Mouse (Mus musculus) bone marrow, adult 2 months (tissue): ENCODE measurements at regions not wholly inside any gene's neighbourhood (a gene's known extent, or its start where the extent isn't known, plus 50 kb on each side); places are given as distances from the start of the nearest gene placed in this dataset.
"Not testable (repeated sequence)": the region's sequence is repeated elsewhere in the genome, so short reads cannot be mapped to it uniquely, and the experiment has no call there.

Experiments used
- H3K27ac ChIP-seq: fragments of 200-500 bp; 2 replicates; pipeline ENCODE4 v1.5.1; 2012; ENCODE audit warnings: low read depth, mild to moderate bottlenecking, control low read depth, inconsistent platforms, low read length; ENCODE audit not compliant: control insufficient read depth, poor library complexity, insufficient read depth
- H3K4me1 ChIP-seq: fragments of 200-500 bp; 2 replicates; pipeline ENCODE4 v1.6.1; 2011; ENCODE audit warnings: low read length; ENCODE audit not compliant: control insufficient read depth, insufficient read depth
- H3K4me3 ChIP-seq: fragments of 200-500 bp; replicated peaks from 2 replicates; pipeline ENCODE3; 2011; ENCODE audit warnings: mild to moderate bottlenecking, low read depth, low read length, control low read depth; ENCODE audit not compliant: control insufficient read depth
- CTCF ChIP-seq: fragments of 200-500 bp; IDR thresholded peaks from 2 replicates; pipeline ENCODE4 v1.5.1; 2011; ENCODE audit warnings: low read length, control low read depth; ENCODE audit not compliant: control insufficient read depth, insufficient read depth
- POLR2A ChIP-seq: fragments of 200-500 bp; IDR thresholded peaks from 2 replicates; pipeline ENCODE4 v1.6.1; 2011; ENCODE audit warnings: low read depth, mild to moderate bottlenecking, control low read depth, low read length, borderline replicate concordance; ENCODE audit not compliant: control insufficient read depth
- WGBS: fragments of 180-500 bp; shearing (Covaris S2); methylation state at CpG from one replicate; pipeline ENCODE4 v1.1.7; 2018; 5-methylcytosine and 5-hydroxymethylcytosine counted together

- Histone ChIP-seq H3K27ac (no peak overlapping the region), H3K4me3 (no peak overlapping the region), H3K4me1 (no peaks in the 10 kb centered on the region; the same call in 1 of the 2 replicates)
- TF ChIP-seq POLR2A (no peak), CTCF (no peak)
- 18% methylated on average over 4 of the region's 4 CpGs for WGBS
Measured at GRCm38 (mm10) chr12:115055080-115055479, 992.4 kb upstream of the Zfp386 start.

- not testable (repeated sequence) for H3K27ac ChIP-seq, H3K4me1 ChIP-seq, H3K4me3 ChIP-seq
Measured at GRCm38 (mm10) chr12:115059954-115060353, 987.6 kb upstream of the Zfp386 start.

- no peak for TF ChIP-seq POLR2A
- TF ChIP-seq CTCF = no peak
- WGBS = 43% methylated on average over 2 of the region's 2 CpGs
- no peak overlapping the region for H3K27ac ChIP-seq
- H3K4me3 ChIP-seq = no peak overlapping the region
- H3K4me1 ChIP-seq = no peaks in the 10 kb centered on the region
Measured at GRCm38 (mm10) chr12:115067251-115067650, 980.3 kb upstream of the Zfp386 start.

GRCm38 (mm10) chr12:115091460-115091859, 956.1 kb upstream of the Zfp386 start:
- not testable (repeated sequence) for H3K4me1 ChIP-seq, H3K27ac ChIP-seq, H3K4me3 ChIP-seq
- 39% methylated on average over 2 of the region's 2 CpGs for WGBS

GRCm38 (mm10) chr12:115109742-115110141, 937.8 kb upstream of the Zfp386 start:
- TF ChIP-seq POLR2A = no peak
- TF ChIP-seq CTCF = no peak
- no peak overlapping the region for H3K4me3 ChIP-seq
- no peak overlapping the region for H3K27ac ChIP-seq
- no peaks in the 10 kb centered on the region for H3K4me1 ChIP-seq

- WGBS = 6% methylated on average over 4 of the region's 4 CpGs
- not testable (repeated sequence) for H3K4me1 ChIP-seq, H3K27ac ChIP-seq, H3K4me3 ChIP-seq
Measured at GRCm38 (mm10) chr12:115119134-115119826, 928.2 kb upstream of the Zfp386 start.

GRCm38 (mm10) chr12:115121259-115121658, 926.3 kb upstream of the Zfp386 start:
- 31% methylated on average over 1 of the region's 1 CpGs for WGBS
- TF ChIP-seq CTCF (peak; percentile 47), POLR2A (no peak)
- Histone ChIP-seq H3K27ac (no peak overlapping the region), H3K4me1 (no peaks in the 10 kb centered on the region), H3K4me3 (no peak overlapping the region)

GRCm38 (mm10) chr12:115121899-115122298, 925.6 kb upstream of the Zfp386 start:
- no peak for TF ChIP-seq POLR2A
- no peak for TF ChIP-seq CTCF
- Histone ChIP-seq H3K4me1 (no peaks in the 10 kb centered on the region), H3K4me3 (no peak overlapping the region), H3K27ac (no peak overlapping the region)

GRCm38 (mm10) chr12:115132930-115133329, 914.6 kb upstream of the Zfp386 start:
- H3K4me1 ChIP-seq, H3K4me3 ChIP-seq, H3K27ac ChIP-seq: not testable (repeated sequence)
- WGBS = 41% methylated on average over 5 of the region's 6 CpGs

GRCm38 (mm10) chr12:115145407-115145806, 902.1 kb upstream of the Zfp386 start:
- not testable (repeated sequence) for H3K4me3 ChIP-seq, H3K4me1 ChIP-seq
- H3K27ac ChIP-seq = peak overlapping the region; percentile 58; the same call in 1 of the 2 replicates
- WGBS = 7% methylated on average over 1 of the region's 1 CpGs
